Mouse (Mus musculus) E14TG2a.4 (cell line): Measurements from ENCODE around the gene Tab1.

Experiments
- CTCF ChIP-seq: conservative IDR thresholded peaks from 2 replicates; pipeline ENCODE4 v1.5.1; 2014; ENCODE audit warnings: low read length
- NANOG ChIP-seq: IDR thresholded peaks from 2 replicates; pipeline ENCODE4 v1.6.1; 2014; ENCODE audit warnings: borderline replicate concordance, low read length, mixed read lengths

DNA sequence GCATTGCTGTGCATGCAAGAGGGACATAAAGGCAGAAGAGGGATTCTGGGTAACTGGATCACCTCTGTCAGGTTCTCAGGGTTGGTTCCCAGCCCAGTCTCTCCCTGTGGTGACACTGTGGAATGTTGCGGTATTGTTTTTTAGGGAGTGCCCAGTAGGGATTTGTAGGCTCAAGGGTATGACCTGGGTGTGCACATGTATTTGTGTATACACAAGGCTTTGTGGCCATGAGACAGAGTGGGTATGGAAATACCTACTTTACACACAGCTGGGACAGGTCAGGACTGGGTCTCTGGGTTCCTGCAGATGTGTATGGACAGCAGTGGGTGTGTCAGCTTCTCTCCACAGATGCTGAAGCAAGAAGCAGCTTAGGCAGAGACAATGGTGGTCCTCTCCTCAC, 36.6 kb downstream of the Tab1 start:
- TF ChIP-seq CTCF (no peak), NANOG (peak; percentile 35; the same call in 1 of the 2 replicates)
